Mouse (Mus musculus): Measurements from ENCODE around the gene Camta2. TPM values are rescaled to one million over a fixed set of nuclear protein-coding genes. Genes with fewer than 3 reads are reported as not detected.

The Camta2 gene
- total and polyA plus RNA-seq, 3 experiments: 3.5 to 25.4 (median 21.2) TPM

DNA sequence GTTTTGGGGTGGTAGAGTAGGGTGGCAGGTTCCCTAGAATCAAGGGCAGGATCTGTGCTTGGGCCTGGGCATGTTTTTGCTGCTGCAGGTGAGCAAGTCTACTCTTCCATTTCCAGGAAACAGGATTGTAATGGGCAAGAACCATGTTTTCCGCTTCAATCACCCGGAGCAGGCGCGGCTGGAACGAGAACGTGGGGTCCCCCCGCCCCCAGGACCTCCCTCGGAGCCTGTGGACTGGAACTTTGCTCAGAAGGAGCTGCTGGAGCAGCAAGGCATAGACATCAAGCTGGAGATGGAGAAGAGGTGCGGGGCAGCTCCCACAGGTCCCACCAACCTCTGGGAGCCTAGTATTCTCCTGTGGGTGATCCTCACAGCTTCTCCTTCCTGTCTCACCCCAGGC, 36.8 kb upstream of the Camta2 start:
- TF ChIP-seq GATA2 (IDR thresholded peaks at IDR 0.05; ENCODE audit: borderline replicate concordance, low read depth, low read length) (no peak), POLR2AphosphoS5 (IDR thresholded peaks at IDR 0.05; ENCODE audit: insufficient replicate concordance, low read depth, low read length) (no peak), CTCF (IDR thresholded peaks at IDR 0.05; ENCODE audit: low read depth, low read length) (no peak), GATA1 (IDR thresholded peaks at IDR 0.05; ENCODE audit: borderline replicate concordance, low read length) (no peak), TAL1 (conservative IDR thresholded peaks at IDR 0.05; ENCODE audit: low read depth, low read length) (no peak)
- Histone ChIP-seq H3K36me3 (replicated peaks) (peaks cover 86% of the 10 kb centered on the region), H3K9me3 (replicated peaks) (no peaks in the 10 kb centered on the region), H3K27me3 (ENCODE audit: insufficient read depth, low read length) (no peaks in the 10 kb centered on the region; the same call in 1 of the 2 replicates), H3K4me3 (ENCODE audit: low read depth, low read length) (no peak overlapping the region), H3K4me1 (ENCODE audit: insufficient read depth, low read depth, low read length) (peaks cover 11% of the 10 kb centered on the region)
- ATAC-seq (ENCODE audit: extremely low read depth, insufficient number of reproducible peaks, low FRiP score, poor library complexity, severe bottlenecking) (no peak), DNase-seq (ENCODE audit: low spot score) (no peak)

GRCm38 (mm10) chr11:70721072-70721471, 33.2 kb upstream of the Camta2 start:
- DNase-seq (ENCODE audit: low spot score): no peak
- Histone ChIP-seq H3K9me3 (replicated peaks) (no peaks in the 10 kb centered on the region), H3K27me3 (ENCODE audit: insufficient read depth, low read length) (no peaks in the 10 kb centered on the region), H3K4me3 (ENCODE audit: low read depth, low read length) (no peak overlapping the region), H3K4me1 (ENCODE audit: insufficient read depth, low read depth, low read length) (peaks cover 11% of the 10 kb centered on the region), H3K36me3 (replicated peaks) (peaks cover 90% of the 10 kb centered on the region)
- TF ChIP-seq POLR2AphosphoS5 (IDR thresholded peaks at IDR 0.05; ENCODE audit: insufficient replicate concordance, low read depth, low read length): no peak
- no peak for TF ChIP-seq GATA2 (IDR thresholded peaks at IDR 0.05; ENCODE audit: borderline replicate concordance, low read depth, low read length)
- no peak for TF ChIP-seq CTCF (IDR thresholded peaks at IDR 0.05; ENCODE audit: low read depth, low read length)
- TF ChIP-seq GATA1 (IDR thresholded peaks at IDR 0.05; ENCODE audit: borderline replicate concordance, low read length): no peak
- TF ChIP-seq TAL1 (conservative IDR thresholded peaks at IDR 0.05; ENCODE audit: low read depth, low read length): no peak
- no peak for ATAC-seq (ENCODE audit: extremely low read depth, insufficient number of reproducible peaks, low FRiP score, poor library complexity, severe bottlenecking)

DNA sequence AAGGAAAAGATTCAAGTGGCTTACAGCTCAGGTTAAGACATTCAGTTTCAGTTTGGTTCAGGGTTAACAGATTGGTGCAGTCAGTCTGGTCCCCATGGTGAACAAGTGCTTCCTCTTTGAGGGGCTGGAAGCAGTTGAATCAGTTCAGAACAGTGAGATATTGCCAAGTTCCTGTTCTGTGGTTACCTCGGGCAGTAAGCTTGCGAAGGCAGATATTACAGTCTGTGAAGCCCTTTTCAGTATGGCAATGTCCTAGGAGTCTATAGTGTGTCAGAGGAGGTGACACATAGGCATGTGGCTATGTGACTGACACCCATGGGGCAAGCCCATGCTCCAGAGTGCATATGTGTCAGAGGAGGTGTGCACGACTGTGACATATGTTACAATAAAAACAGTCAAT, 32.7 kb upstream of the Camta2 start:
- H3K9me3 ChIP-seq (replicated peaks): no peaks in the 10 kb centered on the region
- ATAC-seq (ENCODE audit: extremely low read depth, insufficient number of reproducible peaks, low FRiP score, poor library complexity, severe bottlenecking) (peak; percentile 63), DNase-seq (ENCODE audit: low spot score) (peak; percentile 24)
- H3K27me3 ChIP-seq (ENCODE audit: insufficient read depth, low read length): no peaks in the 10 kb centered on the region
- H3K36me3 ChIP-seq (replicated peaks): peaks cover 90% of the 10 kb centered on the region
- H3K4me3 ChIP-seq (ENCODE audit: low read depth, low read length): no peak overlapping the region
- peaks cover 11% of the 10 kb centered on the region for H3K4me1 ChIP-seq (ENCODE audit: insufficient read depth, low read depth, low read length)
- TF ChIP-seq POLR2AphosphoS5 (IDR thresholded peaks at IDR 0.05; ENCODE audit: insufficient replicate concordance, low read depth, low read length) (no peak), CTCF (IDR thresholded peaks at IDR 0.05; ENCODE audit: low read depth, low read length) (no peak), GATA2 (IDR thresholded peaks at IDR 0.05; ENCODE audit: borderline replicate concordance, low read depth, low read length) (no peak), GATA1 (IDR thresholded peaks at IDR 0.05; ENCODE audit: borderline replicate concordance, low read length) (no peak), TAL1 (conservative IDR thresholded peaks at IDR 0.05; ENCODE audit: low read depth, low read length) (no peak)

GRCm38 (mm10) chr11:70718481-70718880, 30.6 kb upstream of the Camta2 start:
- Histone ChIP-seq H3K9me3 (replicated peaks) (no peaks in the 10 kb centered on the region), H3K36me3 (replicated peaks) (peaks cover 80% of the 10 kb centered on the region), H3K27me3 (ENCODE audit: insufficient read depth, low read length) (no peaks in the 10 kb centered on the region), H3K4me1 (ENCODE audit: insufficient read depth, low read depth, low read length) (peaks cover 11% of the 10 kb centered on the region), H3K4me3 (ENCODE audit: low read depth, low read length) (no peak overlapping the region)
- TF ChIP-seq TAL1 (conservative IDR thresholded peaks at IDR 0.05; ENCODE audit: low read depth, low read length) (no peak), CTCF (IDR thresholded peaks at IDR 0.05; ENCODE audit: low read depth, low read length) (no peak), GATA1 (IDR thresholded peaks at IDR 0.05; ENCODE audit: borderline replicate concordance, low read length) (no peak), GATA2 (IDR thresholded peaks at IDR 0.05; ENCODE audit: borderline replicate concordance, low read depth, low read length) (no peak), POLR2AphosphoS5 (IDR thresholded peaks at IDR 0.05; ENCODE audit: insufficient replicate concordance, low read depth, low read length) (no peak)
- no peak for DNase-seq (ENCODE audit: low spot score)
- ATAC-seq (ENCODE audit: extremely low read depth, insufficient number of reproducible peaks, low FRiP score, poor library complexity, severe bottlenecking): no peak

GRCm38 (mm10) chr11:70715832-70716231, 27.9 kb upstream of the Camta2 start:
- H3K4me3 ChIP-seq (ENCODE audit: low read depth, low read length): no peak overlapping the region
- H3K27me3 ChIP-seq (ENCODE audit: insufficient read depth, low read length): no peaks in the 10 kb centered on the region
- DNase-seq (ENCODE audit: low spot score) (no peak), ATAC-seq (ENCODE audit: extremely low read depth, insufficient number of reproducible peaks, low FRiP score, poor library complexity, severe bottlenecking) (no peak)
- TF ChIP-seq TAL1 (conservative IDR thresholded peaks at IDR 0.05; ENCODE audit: low read depth, low read length): no peak
- TF ChIP-seq POLR2AphosphoS5 (IDR thresholded peaks at IDR 0.05; ENCODE audit: insufficient replicate concordance, low read depth, low read length): no peak
- TF ChIP-seq GATA1 (IDR thresholded peaks at IDR 0.05; ENCODE audit: borderline replicate concordance, low read length): no peak
- no peak for TF ChIP-seq CTCF (IDR thresholded peaks at IDR 0.05; ENCODE audit: low read depth, low read length)
- TF ChIP-seq GATA2 (IDR thresholded peaks at IDR 0.05; ENCODE audit: borderline replicate concordance, low read depth, low read length): no peak
- peaks cover 11% of the 10 kb centered on the region for H3K4me1 ChIP-seq (ENCODE audit: insufficient read depth, low read depth, low read length)
- H3K9me3 ChIP-seq (replicated peaks): no peaks in the 10 kb centered on the region
- peaks cover 77% of the 10 kb centered on the region for H3K36me3 ChIP-seq (replicated peaks)

GRCm38 (mm10) chr11:70713222-70713621, 25.3 kb upstream of the Camta2 start:
- Histone ChIP-seq H3K27me3 (ENCODE audit: insufficient read depth, low read length) (no peaks in the 10 kb centered on the region), H3K36me3 (replicated peaks) (peaks cover 78% of the 10 kb centered on the region), H3K4me3 (ENCODE audit: low read depth, low read length) (no peak overlapping the region), H3K9me3 (replicated peaks) (no peaks in the 10 kb centered on the region), H3K4me1 (ENCODE audit: insufficient read depth, low read depth, low read length) (0 out of 2 replicates have a peak, but pooled peaks cover 4% of the 10 kb centered on the region)
- TF ChIP-seq TAL1 (conservative IDR thresholded peaks at IDR 0.05; ENCODE audit: low read depth, low read length): no peak
- no peak for TF ChIP-seq GATA1 (IDR thresholded peaks at IDR 0.05; ENCODE audit: borderline replicate concordance, low read length)
- TF ChIP-seq CTCF (IDR thresholded peaks at IDR 0.05; ENCODE audit: low read depth, low read length): no peak
- TF ChIP-seq POLR2AphosphoS5 (IDR thresholded peaks at IDR 0.05; ENCODE audit: insufficient replicate concordance, low read depth, low read length): no peak
- TF ChIP-seq GATA2 (IDR thresholded peaks at IDR 0.05; ENCODE audit: borderline replicate concordance, low read depth, low read length): no peak
- no peak for ATAC-seq (ENCODE audit: extremely low read depth, insufficient number of reproducible peaks, low FRiP score, poor library complexity, severe bottlenecking)
- DNase-seq (ENCODE audit: low spot score): no peak
